In the genomic region with DNA sequence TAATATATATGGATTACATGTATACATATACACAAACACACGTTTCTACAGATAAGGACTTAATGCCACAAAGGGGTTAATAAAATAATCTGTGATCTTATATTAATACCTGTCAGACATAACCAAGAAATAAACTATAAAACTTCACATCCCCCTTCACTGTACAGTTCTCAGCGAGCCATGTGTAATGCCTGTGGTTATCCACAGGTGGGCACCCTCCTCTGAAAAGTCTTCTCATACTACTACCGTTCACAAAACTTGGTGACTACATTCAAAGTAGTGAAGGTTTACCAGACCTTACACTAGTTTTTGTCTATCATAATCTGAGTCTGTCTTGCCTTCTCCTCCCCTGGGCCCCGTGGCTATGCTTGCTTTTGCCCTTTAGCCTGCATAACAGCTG, we compare ENCODE assay signal across 11 mouse cellular contexts.
DNase-seq lines count a peak whose midpoint lies in the region; ATAC-seq lines count a peak whose summit lies in the region.
"Had no signal": no experiment of that assay in that cellular context is flagged by ENCODE, and none has a peak within 500 bp of the region (broad histone marks: within the 10 kb centered on the region; RNA-seq: fewer than 3 reads in every experiment).

No protein-coding gene starts in this region.

- WGBS in hindbrain, embryonic 12.5 days, result 60% methylated on average over 4 of the region's 4 CpGs

- H3K36me3 ChIP-seq in hindbrain, embryonic 12.5 days, result peaks cover 9% of the 10 kb centered on the region; the same call in 1 of the 2 replicates

- H3K4me3 ChIP-seq in hindbrain, embryonic 12.5 days, result no peak overlapping the region

- H3K4me2 ChIP-seq in hindbrain, embryonic 12.5 days (replicated peaks), result no peak overlapping the region

- peak; percentile 6 for DNase-seq in heart, postnatal 4 days
- no peak for DNase-seq in heart, adult 9 months (ENCODE audit: low spot score in 2 of 2)
- peak; percentile 49 for DNase-seq in 3T3-L1 (ENCODE audit: low read depth, low spot score)
- peak; percentile 15 for DNase-seq in NIH3T3 (ENCODE audit: low read depth)
- DNase-seq in thymus, postnatal 25 days, result no peak
- no peak for DNase-seq in frontal cortex, postnatal 14 days (ENCODE audit: low spot score in 2 of 2)
- no peak for DNase-seq in right cerebral cortex, postnatal 14 days
- DNase-seq: heart, postnatal 10 days; layer of hippocampus, postnatal 36 days; thymus, postnatal 4 days had no signal

- no peaks in the 10 kb centered on the region for H3K27me3 ChIP-seq in hindbrain, embryonic 12.5 days

- H3K27ac ChIP-seq in hindbrain, embryonic 12.5 days, result no peak overlapping the region

- H3K9me3 ChIP-seq in hindbrain, embryonic 12.5 days (replicated peaks), result no peaks in the 10 kb centered on the region

- peak; percentile 71; the same call in 1 of the 2 replicates for ATAC-seq in hindbrain, embryonic 12.5 days (ENCODE audit: low FRiP score)

- no peaks in the 10 kb centered on the region for H3K4me1 ChIP-seq in hindbrain, embryonic 12.5 days

- no peak overlapping the region for H3K9ac ChIP-seq in hindbrain, embryonic 12.5 days

Comparison
In these comparisons a context has a peak if more than half of its experiments do, and no peak if none do; other contexts are left out.
1. DNase-seq: peak in heart, postnatal 4 days (single experiment), 3T3-L1 (single experiment) and NIH3T3 (single experiment); none in heart, adult 9 months (0 of 2), thymus, postnatal 25 days (single experiment), frontal cortex, postnatal 14 days (0 of 2) and right cerebral cortex, postnatal 14 days (single experiment).